Mouse (Mus musculus) megakaryocyte progenitor cell, adult 5-6 weeks (primary cell): ENCODE results near the gene Tbk1. TPM values are rescaled to one million over a fixed set of nuclear protein-coding genes. Genes with fewer than 3 reads are reported as not detected.
A peak's percentile ranks its signal among the peaks of the same experiment; 100 is the strongest.

Experiments used
- ATAC-seq: replicated peaks from 2 replicates; pipeline ENCODE4 v1.8.0; 2016; ENCODE audit warnings: mild to moderate bottlenecking, moderate TSS enrichment, inconsistent platforms; ENCODE audit not compliant: poor library complexity
- total RNA-seq, 2 experiments: library from RNA; stranded (forward) in 1 of 2; stranded (reverse) in 1 of 2; fragments of 157-497, 149-512 nt in 1 of 2; fragments of 200-1000 nt in 1 of 2; gene quantifications; 2 replicates each; pipeline versions ENCODE4 v1.2.3 to v1.2.4; 2015 to 2017

Gene Tbk1
- total RNA-seq, 2 experiments from 2014 or later = 36.9 to 71.9 TPM

DNA sequence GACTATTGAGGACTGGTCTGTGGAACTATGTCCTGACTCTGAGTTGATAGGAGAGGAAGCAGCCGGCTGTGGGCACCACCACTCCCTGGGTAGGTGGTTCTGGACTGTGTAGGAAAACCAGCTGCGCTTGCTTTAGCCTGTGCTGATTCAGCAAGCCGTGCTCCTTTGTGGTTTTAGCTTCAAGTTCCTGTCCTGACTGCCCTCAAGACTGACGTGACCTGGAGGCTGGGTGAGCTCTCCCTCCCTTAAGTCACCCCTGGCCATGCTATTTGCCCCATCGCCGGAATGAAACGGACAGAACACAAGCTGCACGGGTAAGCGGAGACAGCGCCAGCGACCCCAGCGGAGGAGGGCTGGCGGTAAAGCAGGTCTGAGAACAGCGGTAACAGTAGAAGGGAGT lies 4.5 kb upstream of the Tbk1 start:
- peak; percentile 61 for ATAC-seq

DNA sequence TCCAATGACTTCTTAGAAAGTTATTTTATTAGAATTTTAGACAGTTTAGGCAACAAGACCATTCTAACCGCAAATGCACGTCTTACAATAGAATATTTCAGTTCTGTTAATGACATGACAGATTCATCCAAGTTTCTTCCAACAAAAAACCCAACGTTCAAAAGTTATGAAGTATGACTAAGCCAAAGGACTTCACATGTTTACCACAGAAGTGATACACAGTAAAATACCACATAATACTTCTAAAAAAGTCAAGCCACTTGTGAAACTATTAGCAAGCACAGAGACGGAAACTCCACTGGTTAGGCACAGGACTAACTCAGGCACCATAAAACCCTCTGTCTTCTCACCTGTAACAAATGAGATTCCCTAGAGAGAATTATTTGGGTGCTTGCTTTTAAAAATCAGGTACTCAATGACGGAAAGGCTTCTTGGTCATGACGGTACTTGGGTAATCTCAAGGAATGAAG lies 819 bp upstream of the Tbk1 start:
- ATAC-seq = no peak

DNA sequence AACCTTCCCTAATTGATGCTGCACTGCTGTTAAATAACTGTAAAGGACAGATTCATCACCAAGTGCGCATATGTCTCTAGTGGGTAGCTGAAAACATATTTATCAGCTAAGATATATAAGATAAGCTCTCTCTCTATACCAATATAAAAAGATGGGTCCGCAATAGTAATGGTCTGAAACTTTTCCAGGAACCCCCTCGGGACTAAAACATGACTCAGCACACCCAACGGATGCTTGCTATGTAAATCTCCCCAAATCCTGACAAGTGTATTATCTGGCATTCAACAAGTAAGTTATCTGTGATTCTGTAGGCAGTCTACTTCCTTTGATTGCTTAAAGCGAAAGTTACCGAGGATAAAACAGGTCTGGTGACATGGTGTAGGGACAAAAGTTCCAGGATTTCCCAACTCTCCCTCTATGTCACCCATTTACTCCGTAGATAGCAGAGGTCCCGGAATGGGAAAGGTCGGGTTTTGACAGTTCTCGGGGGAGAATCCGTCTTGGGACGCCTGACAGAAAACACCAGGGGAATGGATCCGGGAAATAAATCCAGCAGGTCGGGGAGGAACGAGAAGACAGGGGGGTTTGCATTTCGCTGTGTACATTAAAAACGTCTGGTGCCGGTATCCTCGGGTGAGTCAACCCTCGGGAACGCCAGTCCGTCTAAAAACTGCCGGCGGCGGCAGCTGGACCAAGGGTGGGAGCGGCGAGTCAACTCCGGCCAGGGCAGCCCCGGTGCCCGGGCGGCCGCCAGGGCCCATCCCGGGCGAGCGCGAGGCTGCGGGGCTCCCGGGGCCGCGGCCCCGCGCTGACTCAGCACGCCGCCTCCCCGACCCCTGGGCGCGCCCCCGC lies 570 bp downstream of the Tbk1 start:
- peak; percentile 8; the same call in 1 of the 2 replicates for ATAC-seq

DNA sequence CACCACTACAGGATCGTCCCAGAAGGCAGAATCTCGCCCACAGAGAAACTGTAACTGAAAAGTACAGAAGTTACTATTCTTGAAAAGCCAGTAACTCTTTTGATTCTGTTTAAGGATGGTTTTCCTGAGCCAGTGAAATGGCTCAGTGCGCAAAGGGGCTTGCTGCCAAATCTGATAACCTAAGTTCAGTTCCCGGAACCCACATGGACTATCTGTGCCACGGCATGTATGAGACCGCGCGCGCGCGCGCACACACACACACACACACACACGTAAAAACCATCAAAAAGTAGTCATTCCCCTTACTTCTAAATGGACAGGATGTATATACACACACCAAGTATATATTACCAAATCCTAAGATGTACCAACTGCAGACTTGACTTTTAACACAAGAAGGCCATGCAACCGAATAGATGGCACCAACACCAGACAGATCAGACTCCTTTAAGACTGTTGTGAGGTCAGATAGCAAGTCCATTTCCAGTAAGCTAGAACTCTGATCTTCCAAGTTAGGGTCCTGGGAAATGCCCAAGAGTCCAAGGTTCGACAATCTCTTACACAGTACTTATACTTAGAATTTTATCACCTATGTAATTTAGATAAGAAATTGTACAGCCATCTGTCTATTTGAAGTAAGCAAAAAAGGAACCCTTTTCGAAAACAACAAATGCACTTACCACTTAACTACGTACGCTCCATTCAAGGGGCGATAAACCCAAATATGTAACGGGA lies 1.4 kb downstream of the Tbk1 start:
- peak; percentile 10; the same call in 1 of the 2 replicates for ATAC-seq

DNA sequence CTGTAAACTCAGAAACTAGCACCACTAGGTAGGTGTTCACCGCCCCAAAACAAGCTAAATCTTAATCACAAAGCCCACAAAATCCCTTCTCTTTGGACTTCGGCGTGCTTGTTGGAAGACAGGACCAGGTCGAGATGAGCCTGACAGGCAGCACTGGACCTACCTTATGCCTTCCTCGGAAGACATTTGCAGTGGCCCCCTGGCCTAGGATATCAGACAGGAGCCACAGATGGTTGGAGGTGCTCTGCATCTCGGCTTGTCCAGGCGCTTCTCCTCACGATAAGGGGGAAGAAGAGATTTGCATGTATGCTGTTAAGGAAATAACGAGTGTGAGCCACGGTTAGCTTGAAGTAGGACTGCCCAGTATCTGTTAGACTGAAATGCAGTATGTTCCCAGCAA lies 2.6 kb downstream of the Tbk1 start:
- no peak for ATAC-seq

DNA sequence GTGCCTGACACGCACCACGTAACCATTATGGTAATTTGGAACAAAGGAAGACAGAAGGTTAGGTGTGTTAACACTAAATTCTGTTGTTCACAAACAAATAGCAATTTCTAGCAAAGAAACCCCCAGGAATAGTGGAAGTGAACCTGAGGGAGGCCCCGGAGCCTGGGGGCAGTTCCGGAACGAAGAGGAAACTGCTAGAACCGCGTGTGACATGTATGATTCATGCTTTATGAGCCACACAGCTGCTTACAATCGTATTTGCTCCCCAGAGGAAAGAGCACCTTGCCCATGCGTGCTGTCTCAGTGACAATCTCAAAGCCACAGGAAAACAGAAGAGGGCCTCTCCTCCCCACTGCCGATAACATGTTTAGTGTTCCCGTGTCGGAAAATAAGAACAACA lies 3.6 kb downstream of the Tbk1 start:
- peak; percentile 46 for ATAC-seq

DNA sequence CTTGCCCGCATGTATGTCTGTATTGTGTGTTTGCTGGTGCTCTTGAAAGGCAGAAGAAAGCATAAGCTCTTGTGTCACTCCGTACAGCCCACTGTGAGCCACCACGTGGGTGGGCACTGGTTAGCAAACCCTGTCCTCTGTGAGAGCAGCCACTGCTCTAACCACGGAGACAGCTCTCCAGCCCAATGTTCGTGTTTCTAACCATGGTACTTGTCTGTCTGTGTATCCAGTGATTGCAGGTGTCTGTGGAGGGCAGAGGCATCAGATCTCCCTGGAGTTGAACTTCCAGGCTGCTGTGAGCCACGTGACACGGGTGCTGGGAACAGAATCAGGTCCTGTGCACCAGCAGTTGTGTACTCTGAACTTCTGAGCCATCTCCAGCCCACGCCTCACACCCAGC lies 4.3 kb downstream of the Tbk1 start:
- ATAC-seq = no peak

DNA sequence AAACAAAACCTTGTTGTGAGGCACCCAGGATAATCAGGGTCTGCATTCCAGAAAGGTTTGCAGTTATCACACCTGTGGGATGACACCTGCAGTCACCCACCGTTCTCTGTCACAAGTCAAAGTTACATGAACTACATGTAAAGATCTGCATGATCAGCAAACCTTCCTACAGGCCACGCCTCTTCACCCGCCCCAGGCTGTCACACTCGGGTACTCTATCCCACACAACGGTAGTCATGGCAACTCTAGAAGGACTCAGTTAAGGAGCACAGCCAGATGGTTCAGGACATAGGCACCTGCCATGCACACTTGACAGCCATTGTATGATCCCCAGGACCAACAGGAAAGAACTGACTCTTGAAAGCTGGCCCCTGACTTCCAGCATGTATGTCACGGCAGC lies 5.2 kb downstream of the Tbk1 start:
- ATAC-seq = no peak

DNA sequence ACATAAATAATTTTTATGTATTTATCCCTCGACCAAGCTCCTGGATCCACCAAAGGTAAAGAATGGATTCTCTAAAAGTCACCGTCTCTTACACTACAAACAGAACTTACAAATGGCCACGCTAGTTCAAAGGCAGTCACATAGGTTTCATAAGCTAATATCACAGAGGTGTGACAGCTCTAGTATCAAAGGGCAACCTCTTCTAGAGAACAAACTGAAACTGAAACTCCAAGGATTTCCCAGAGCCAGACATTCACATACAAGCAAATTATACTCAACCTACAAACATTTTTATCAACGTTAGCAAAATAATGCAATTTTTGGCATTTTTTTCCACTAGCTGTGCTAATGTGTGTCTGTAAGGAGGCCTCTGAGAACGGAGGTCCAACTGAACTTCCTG lies 6.2 kb downstream of the Tbk1 start:
- no peak for ATAC-seq

DNA sequence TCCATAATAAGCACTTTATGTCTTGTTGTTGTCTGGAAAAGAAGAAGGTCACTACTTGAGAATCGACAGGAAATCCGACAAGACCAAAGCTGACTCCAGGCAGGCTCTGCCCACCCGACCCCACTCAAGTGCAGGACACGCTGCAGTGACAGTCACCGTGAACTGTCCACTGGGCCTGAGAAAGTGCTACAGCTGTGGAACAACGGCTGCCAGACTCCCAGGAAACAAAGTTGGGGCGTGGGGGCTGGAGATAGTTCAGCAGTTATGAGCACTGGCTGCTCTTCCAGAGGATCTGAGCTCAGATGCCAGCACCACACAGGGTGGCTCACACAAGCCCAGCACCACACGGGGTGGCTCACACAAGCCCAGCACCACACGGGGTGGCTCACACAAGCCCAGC lies 10.2 kb downstream of the Tbk1 start:
- no peak for ATAC-seq

DNA sequence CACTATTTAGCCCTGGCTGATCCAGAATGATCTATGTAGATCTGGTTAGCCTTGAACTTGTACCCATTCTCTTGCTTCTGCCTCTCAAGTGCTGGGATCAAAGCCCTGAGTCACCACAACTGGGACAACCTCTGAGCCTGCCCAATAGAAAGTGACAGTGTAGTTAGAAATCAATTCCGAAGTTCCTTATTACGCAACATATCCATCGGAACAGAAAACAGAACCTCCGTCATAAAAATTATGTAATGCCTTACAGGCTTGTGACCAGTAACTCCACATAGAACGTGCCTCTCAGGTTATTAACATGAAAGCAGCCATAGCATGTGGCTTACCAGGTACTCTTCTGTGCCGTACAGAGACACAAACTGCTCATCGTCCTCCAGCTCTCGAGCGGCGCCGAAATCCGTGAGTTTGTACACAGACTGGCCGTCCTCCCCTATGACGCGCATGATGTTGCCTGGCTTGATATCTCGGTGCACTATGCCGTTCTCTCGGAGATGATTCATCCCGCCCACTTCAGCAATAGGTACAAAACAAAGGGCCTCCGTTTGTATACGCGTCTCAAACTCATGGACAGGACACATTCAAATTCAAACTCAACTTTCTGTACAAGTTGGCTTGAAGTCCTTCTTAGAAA lies 15.0 kb downstream of the Tbk1 start:
- peak; percentile 23 for ATAC-seq

DNA sequence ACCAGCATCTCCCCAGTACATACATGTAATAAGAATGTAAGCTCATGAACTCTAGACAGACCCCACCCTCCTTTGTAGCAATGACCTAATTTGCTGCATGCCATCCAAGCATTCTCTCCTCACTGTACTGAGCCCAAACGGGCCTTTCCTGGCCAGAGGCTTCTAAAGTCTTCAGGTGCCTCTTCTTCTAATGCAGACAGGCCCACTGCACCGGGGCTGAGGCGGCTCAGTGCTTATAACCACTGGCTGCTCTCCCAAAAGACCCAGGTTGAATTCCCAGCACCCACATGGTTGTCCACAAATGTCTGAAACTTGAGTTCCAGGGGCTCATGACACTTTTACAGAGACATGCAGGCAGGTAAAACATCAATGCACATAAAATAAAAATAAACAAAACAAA lies 15.6 kb downstream of the Tbk1 start:
- no peak for ATAC-seq

DNA sequence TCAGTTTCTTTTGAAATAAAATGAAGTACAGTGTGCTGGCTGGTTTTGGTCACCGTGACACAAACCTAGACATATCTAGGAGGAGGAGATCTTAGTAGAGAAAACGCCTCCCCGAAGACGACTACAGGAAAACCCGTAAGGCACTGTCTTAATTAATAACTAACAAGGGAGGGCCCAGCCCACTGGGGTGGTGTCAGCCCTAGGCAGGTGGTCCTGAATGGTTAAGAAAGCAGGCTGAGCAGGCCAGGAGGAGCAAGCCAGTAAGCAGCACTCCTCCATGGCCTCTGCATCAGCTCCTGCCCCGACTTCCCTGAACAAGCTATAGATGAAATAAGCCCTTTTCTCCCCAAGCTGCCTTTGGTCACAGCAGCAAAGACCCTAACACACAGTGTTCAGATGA lies 16.8 kb downstream of the Tbk1 start:
- no peak for ATAC-seq

DNA sequence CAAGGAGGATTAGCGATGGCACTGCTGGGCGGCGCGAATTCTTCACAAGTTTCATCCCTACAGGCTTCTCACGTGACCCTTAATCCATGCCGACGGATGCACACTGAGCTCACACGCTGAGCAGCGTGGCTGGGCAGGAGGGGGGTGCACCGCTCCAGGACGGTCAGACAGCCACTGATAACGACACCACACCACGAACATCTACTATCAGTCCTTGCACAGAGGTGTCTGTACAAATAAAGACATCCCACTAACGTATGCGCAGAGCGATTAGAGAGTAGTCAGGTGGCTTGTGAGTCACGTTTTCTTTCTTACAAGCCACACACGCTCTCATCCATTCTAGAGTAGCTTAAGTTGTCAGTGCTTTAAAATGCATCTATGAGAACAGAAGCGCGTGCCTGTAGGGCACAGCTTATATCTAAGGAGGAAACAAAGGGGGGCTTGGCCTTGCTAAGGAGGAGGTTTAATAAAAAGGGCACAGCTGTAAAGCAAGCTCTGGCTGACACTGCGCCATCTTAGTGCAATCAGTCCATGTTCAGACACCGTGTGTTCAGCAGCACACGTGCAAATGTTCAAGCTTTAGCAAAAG lies 17.5 kb downstream of the Tbk1 start:
- peak; percentile 97 for ATAC-seq

DNA sequence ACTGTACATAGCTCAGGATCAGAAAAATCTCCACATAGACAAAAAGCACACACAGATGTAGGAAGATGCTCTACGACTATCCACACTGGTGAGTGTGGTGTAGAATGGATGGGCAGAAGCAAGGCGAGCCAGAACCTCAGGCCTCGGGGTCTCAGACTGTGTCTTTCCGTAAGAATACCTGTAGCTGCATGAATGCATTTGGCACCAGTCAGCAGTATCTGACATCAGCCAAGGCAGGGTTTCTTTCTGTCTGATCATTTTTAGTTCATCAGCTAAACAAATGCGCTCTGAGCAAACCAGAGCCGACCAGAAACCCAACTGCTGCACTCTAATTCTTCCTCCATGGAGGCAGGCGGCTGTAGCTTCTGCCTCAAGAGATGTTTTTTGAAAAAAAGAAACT lies 18.1 kb downstream of the Tbk1 start:
- ATAC-seq = no peak

DNA sequence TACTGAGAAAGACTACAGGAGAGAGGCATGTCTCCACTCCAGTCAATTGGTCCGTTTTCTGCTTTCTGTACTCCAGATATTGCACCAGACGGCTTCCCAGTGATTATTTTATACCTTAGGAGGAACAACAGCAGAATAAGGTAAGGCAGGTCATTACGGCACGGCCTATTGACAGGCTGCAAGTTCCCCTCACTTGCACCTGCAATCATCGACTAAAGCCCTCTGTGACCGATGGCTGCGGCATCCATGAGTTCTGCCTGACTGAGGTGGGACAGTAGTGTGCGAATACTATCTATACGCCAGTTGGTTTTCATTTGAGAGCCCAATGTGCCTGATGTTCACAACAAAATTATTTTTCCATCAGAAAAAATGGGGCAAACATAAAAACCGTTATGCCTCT lies 18.6 kb downstream of the Tbk1 start:
- no peak for ATAC-seq

DNA sequence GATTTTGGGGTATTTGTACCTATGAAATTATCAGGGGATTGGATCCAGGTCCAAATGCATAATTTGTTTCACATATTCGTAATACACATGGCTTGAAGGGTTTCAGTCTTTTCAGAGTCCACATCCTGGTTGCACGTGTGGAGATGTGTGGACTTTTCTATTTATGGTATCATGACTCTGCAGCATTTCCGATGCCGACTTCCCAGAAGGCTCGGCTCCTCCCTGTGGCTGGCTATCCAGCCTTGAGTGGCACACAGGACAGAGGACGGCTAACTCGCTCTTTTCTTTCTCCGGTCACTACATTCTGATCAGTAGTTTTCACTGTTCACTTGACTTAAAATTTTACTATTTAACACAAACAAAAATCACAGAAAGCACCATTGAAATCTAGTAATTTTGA lies 22.1 kb downstream of the Tbk1 start:
- no peak for ATAC-seq

DNA sequence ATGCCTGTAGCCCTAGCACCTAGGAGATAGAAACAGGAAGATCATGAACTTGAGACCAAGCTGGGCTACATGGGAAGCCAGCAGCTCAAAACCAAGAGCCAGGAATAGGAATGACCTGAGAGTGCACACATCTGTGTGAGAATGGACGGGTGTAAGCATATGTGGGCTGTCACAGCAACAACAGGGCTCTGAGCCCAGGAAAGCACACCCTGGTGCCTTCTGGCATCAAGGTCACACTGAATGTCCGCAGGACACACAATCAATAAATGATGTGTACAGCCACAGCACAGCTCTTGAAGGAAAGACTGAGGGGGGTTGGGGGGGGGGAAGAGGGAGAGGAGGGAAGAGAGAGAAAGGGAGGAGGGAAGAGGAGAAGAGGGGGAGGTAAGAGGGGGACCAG lies 28.4 kb downstream of the Tbk1 start:
- no peak for ATAC-seq

DNA sequence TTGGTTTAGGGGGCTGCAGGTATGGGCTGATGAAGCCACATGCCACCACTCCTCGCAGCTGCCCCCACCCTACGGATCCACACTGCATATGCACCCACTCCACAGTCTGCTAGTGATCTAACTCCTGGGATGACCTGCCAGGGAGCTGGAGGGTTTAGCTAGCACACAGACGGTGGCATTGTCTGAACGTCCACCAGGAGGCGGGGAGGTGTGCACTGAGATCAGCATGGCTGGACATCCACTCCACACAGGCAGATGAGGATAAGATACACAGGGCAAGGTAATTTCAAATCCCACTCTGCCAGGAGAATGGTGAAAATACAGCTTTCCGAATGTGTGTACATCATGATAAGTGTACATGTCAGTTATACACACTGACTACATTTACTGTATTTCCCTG lies 30.3 kb downstream of the Tbk1 start:
- ATAC-seq = peak; percentile 78

DNA sequence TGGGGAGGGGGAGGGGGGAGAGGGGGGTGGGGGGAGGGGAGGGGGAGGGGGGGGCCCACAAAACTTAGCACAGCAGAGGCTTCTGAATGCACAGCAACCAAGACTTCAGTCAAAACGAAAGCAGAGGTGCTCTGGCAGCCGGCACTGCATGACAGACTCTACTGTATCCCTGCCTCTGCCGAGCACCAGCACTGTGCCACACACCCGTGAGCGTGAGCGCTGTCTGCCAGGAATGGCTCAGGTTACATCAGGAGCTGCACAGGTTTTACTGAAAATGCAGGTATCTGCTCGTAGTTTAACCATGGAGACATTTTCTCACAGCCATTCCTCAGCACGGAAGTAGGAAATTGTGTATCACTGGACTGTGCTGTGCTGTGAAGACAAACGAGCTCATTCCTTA lies 36.3 kb downstream of the Tbk1 start:
- ATAC-seq = no peak

DNA sequence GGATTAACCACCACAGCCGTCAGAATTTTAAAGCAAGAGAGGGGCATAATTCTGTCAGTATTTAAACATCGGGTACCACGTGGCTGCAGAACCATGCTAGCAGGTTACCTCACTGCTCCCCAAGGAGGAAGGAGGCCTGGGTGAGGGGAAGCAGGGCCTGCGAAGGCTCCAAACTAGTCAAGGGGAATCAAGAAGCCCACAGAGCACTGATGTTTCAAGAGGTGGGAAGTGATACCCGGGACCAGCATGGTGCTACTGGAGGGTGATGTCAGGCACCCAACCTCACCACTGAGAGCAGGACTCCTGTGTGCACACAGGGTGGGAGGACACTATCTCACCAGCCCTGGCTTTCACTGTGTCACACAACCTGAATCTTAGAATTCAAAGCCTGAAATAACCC lies 36.9 kb downstream of the Tbk1 start:
- ATAC-seq = peak; percentile 74
